Mouse (Mus musculus) gastrocnemius, adult 2 months (tissue): ENCODE data around the gene Bin2. TPM values are rescaled to one million over a fixed set of nuclear protein-coding genes. Genes with fewer than 3 reads are reported as not detected.

Experiments used
- DNase-seq: peaks from one replicate; pipeline ENCODE4 v3.0.0; 2022
- H3K27ac ChIP-seq: fragments of 200-600 bp; 2 replicates; pipeline ENCODE4 v1.8.1; 2022; ENCODE audit warnings: mild to moderate bottlenecking
- H3K4me3 ChIP-seq: fragments of 200-600 bp; 2 replicates; pipeline ENCODE4 v1.8.1; 2022; ENCODE audit warnings: mild to moderate bottlenecking, moderate library complexity
- CTCF ChIP-seq: fragments of 200-600 bp; IDR thresholded peaks from 2 replicates; pipeline ENCODE4 v1.8.1; 2022; ENCODE audit warnings: antibody characterized with exemption, mild to moderate bottlenecking, moderate library complexity
- intact Hi-C: fragments of 180-260 bp; cut with DNase I; formaldehyde crosslinking; loops from one replicate; pipeline ENCODE4 v1.15.1; 2025
- long read RNA-seq, 2 experiments: library from polyadenylated mRNA; stranded (forward); transcript quantifications; one replicate each; pipeline ENCODE4 v2.0.0; 2021
- total RNA-seq, 2 experiments: library from RNA; stranded (reverse); gene quantifications; 2 replicates each; pipeline ENCODE4 v1.2.3; 2021

Gene Bin2
- under 1 TPM in 1 of 2 experiments, not detected in 1; 0.69 TPM for total RNA-seq
- long read RNA-seq, experiment 1, result 0 reads
- long read RNA-seq, experiment 2, result 0 reads

- Histone ChIP-seq H3K27ac (no peak within 1 kb of the TSS), H3K4me3 (peak within 1 kb of the TSS; percentile 40)
- DNase-seq, result peak; percentile 27
- no peak for TF ChIP-seq CTCF
- intact Hi-C loops, result no loop called here
Observed at GRCm38 (mm10) chr15:100669337-100669736, at the start of gene Bin2. Bin2 (minus strand) TSS chr15:100669553.

- H3K4me3 ChIP-seq, result no peak overlapping the region
- H3K27ac ChIP-seq, result no peak overlapping the region
- DNase-seq, result no peak
- TF ChIP-seq CTCF, result peak; percentile 37
- intact Hi-C loops, result no loop called here
Observed at GRCm38 (mm10) chr15:100718572-100718971, 49.2 kb upstream of the Bin2 start.

GRCm38 (mm10) chr15:100717933-100718332, 48.6 kb upstream of the Bin2 start:
- H3K4me3 ChIP-seq, result no peak overlapping the region
- DNase-seq, result no peak
- no peak overlapping the region for H3K27ac ChIP-seq
- intact Hi-C loops, result no loop called here
- no peak for TF ChIP-seq CTCF

GRCm38 (mm10) chr15:100715399-100715993, 46.1 kb upstream of the Bin2 start:
- Histone ChIP-seq H3K27ac (no peak overlapping the region), H3K4me3 (no peak overlapping the region)
- no peak for DNase-seq
- intact Hi-C loops, result no loop called here
- TF ChIP-seq CTCF, result no peak

GRCm38 (mm10) chr15:100714470-100714869, 45.1 kb upstream of the Bin2 start:
- no peak for DNase-seq
- intact Hi-C loops, result no loop called here
- no peak for TF ChIP-seq CTCF
- Histone ChIP-seq H3K4me3 (no peak overlapping the region), H3K27ac (no peak overlapping the region)

GRCm38 (mm10) chr15:100710838-100711237, 41.5 kb upstream of the Bin2 start:
- intact Hi-C loops, result no loop called here
- peak; percentile 26 for DNase-seq
- H3K4me3 ChIP-seq, result no peak overlapping the region
- no peak overlapping the region for H3K27ac ChIP-seq
- peak; percentile 7; the same call in 1 of the 2 replicates for TF ChIP-seq CTCF

GRCm38 (mm10) chr15:100708433-100709078, 39.2 kb upstream of the Bin2 start:
- no peak overlapping the region for H3K4me3 ChIP-seq
- DNase-seq, result no peak
- no peak for TF ChIP-seq CTCF
- intact Hi-C loops, result no loop called here
- no peak overlapping the region for H3K27ac ChIP-seq

GRCm38 (mm10) chr15:100706226-100706625, 36.9 kb upstream of the Bin2 start:
- Histone ChIP-seq H3K4me3 (no peak overlapping the region), H3K27ac (no peak overlapping the region)
- no peak for DNase-seq
- intact Hi-C loops, result no loop called here
- TF ChIP-seq CTCF, result no peak

- intact Hi-C loops, result no loop called here
- no peak for TF ChIP-seq CTCF
- DNase-seq, result no peak
- Histone ChIP-seq H3K27ac (no peak overlapping the region), H3K4me3 (no peak overlapping the region)
Observed at GRCm38 (mm10) chr15:100705376-100705775, 36.0 kb upstream of the Bin2 start.

- TF ChIP-seq CTCF, result no peak
- no peak for DNase-seq
- intact Hi-C loops, result no loop called here
- H3K4me3 ChIP-seq, result no peak overlapping the region
- no peak overlapping the region for H3K27ac ChIP-seq
Observed at GRCm38 (mm10) chr15:100703913-100704312, 34.6 kb upstream of the Bin2 start.

GRCm38 (mm10) chr15:100701856-100702255, 32.5 kb upstream of the Bin2 start:
- intact Hi-C loops, result no loop called here
- no peak for TF ChIP-seq CTCF
- no peak overlapping the region for H3K27ac ChIP-seq
- no peak for DNase-seq
- H3K4me3 ChIP-seq, result no peak overlapping the region

GRCm38 (mm10) chr15:100701108-100701507, 31.8 kb upstream of the Bin2 start:
- intact Hi-C loops, result no loop called here
- TF ChIP-seq CTCF, result no peak
- H3K27ac ChIP-seq, result no peak overlapping the region
- no peak for DNase-seq
- no peak overlapping the region for H3K4me3 ChIP-seq

GRCm38 (mm10) chr15:100700424-100700823, 31.1 kb upstream of the Bin2 start:
- intact Hi-C loops, result no loop called here
- TF ChIP-seq CTCF, result no peak
- DNase-seq, result no peak
- Histone ChIP-seq H3K4me3 (no peak overlapping the region), H3K27ac (no peak overlapping the region)

- no peak overlapping the region for H3K4me3 ChIP-seq
- no peak for DNase-seq
- intact Hi-C loops, result no loop called here
- no peak overlapping the region for H3K27ac ChIP-seq
- no peak for TF ChIP-seq CTCF
Observed at GRCm38 (mm10) chr15:100699386-100699785, 30.0 kb upstream of the Bin2 start.
